Mouse (Mus musculus) urinary bladder, adult 2 months (tissue): Measurements from ENCODE around the gene Hoxa2. TPM values are rescaled to one million over a fixed set of nuclear protein-coding genes. Genes with fewer than 3 reads are reported as not detected.
A peak's percentile ranks its signal among the peaks of the same experiment; 100 is the strongest.

Experiments used
- DNase-seq: peaks from one replicate; pipeline ENCODE4 v3.0.0; 2022; ENCODE audit warnings: low spot score
- polyA plus RNA-seq: library from polyadenylated mRNA; depleted of rRNA; stranded (reverse); fragments of >200 nt; gene quantifications from 2 replicates; pipeline ENCODE4 v1.2.3, GENCODE M21; 2012

Hoxa2 gene
- polyA plus RNA-seq, 1 experiment: 1.3 TPM

- no peak for DNase-seq
These were observed 493 bp downstream of the Hoxa2 start for GRCm38 (mm10) chr6:52164051-52164625.

DNA sequence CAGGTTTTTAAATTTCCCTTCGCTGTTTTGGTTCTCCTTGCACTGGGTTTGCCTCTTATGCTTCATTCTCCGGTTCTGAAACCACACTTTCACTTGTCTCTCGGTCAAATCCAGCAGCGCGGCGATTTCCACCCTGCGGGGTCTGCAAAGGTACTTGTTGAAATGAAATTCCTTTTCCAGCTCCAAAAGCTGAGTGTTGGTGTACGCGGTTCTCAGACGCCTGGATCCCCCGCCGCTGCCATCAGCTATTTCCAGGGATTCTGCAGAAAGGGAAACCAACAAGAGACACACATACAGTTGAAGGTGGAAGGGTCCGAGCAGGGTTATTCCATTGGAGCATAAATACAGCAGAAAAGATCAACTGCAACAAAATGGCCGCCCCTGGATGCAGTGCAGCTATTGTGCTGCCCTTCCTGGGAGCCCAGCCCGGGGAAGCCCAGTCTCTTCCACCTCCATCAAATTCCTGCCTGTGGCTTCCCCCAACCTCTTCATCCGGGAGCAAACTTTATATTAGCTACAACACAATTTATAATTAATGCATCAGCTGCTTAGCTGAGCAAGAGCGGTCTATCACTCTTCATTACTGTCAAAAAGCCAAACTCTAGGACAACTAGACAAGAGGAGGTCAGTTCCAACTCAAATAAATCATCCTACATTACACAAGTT is 1.1 kb downstream of the Hoxa2 start:
- no peak for DNase-seq

- no peak for DNase-seq
These were observed 1.8 kb downstream of the Hoxa2 start for GRCm38 (mm10) chr6:52162611-52163365.

GRCm38 (mm10) chr6:52162093-52162380 is 2.6 kb downstream of the Hoxa2 start:
- no peak for DNase-seq

- no peak for DNase-seq
These were observed 3.1 kb downstream of the Hoxa2 start for GRCm38 (mm10) chr6:52161336-52162092.

- DNase-seq: no peak
These were observed 3.9 kb downstream of the Hoxa2 start for GRCm38 (mm10) chr6:52160511-52161335.

DNA sequence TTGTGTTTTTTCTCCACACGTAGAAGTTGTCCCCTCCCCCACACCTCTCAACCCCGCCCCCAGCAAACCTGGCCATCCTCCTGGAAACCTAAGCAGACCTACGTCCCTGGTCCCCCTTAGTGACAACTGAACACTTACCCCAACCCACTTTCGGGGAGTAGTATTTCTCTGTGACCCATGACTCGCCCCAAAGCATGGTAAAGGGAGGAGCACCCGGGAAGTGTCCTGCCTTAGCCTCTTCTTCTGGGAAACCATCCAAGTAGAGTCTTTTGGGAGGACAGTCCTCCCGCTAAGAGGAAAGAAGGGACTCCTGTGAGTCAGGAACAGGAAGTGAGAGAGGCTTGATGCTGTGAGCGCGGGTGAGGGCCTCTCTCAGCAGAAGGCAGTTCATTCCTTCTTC is 4.7 kb downstream of the Hoxa2 start:
- no peak for DNase-seq

GRCm38 (mm10) chr6:52159164-52159761 is 5.4 kb downstream of the Hoxa2 start:
- DNase-seq: no peak

DNA sequence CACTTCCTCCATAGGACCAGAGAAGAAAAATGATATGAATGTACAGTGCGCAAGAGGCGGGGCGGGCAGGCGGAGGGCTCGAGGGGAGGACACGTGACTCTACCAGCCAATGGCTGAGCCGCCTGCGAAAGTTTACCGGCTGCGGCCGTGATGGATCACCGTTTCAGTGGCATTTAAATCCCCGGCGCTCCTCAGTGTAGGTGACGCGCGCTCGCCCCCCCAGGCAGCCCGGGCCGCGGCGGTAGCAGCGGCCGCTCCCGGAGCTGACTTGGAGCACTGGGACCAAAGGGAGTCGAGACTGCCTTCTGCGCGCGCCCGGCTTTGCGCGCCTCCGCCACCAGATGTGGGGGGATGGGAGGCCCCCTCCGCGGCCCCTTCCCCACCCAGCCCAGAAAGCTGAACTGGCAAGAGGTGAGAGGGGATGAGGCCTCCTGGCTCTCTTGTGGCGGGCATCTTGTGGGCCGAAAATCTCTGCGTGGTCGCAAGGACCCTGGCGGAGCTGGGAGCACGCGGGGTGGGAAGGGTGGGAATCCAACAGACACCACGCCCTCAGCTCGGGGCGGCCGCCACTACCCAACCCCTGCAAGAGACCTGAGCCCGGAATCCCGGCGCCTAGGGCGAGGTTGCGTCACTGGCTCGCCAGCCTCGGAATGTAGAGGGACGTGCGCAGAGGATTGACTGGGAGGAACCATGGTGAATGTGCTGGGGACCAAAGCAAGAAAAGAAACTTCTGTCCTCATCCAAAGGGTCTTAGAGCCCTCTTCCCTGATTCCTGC is 6.2 kb downstream of the Hoxa2 start, which contains the start of gene Hoxa1:
Hoxa1 (minus strand) TSS at position 42 of the 776 bp plus-strand sequence.
- peak; percentile 65 for DNase-seq

GRCm38 (mm10) chr6:52157466-52158275 is 7.0 kb downstream of the Hoxa2 start:
- DNase-seq: no peak

GRCm38 (mm10) chr6:52156551-52157200 is 8.0 kb downstream of the Hoxa2 start:
- DNase-seq: no peak

DNA sequence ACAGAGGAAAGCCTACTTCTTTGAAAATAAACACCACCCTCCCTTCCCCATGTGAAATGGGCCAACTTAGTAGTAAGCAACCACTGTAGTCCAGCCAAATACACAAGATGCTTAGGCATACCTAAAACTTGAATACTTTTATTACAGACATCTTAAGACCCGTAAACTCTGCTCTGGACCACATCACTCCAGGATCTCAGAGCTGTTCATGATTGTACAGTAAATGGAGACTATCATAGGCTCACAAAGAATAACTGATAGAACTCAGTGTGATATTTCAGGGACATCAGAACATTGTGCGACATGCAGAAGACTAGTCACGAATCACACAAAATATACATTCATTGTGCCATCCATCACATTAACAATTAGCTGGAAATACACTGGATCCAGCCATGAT is 9.2 kb downstream of the Hoxa2 start:
- DNase-seq: no peak

DNA sequence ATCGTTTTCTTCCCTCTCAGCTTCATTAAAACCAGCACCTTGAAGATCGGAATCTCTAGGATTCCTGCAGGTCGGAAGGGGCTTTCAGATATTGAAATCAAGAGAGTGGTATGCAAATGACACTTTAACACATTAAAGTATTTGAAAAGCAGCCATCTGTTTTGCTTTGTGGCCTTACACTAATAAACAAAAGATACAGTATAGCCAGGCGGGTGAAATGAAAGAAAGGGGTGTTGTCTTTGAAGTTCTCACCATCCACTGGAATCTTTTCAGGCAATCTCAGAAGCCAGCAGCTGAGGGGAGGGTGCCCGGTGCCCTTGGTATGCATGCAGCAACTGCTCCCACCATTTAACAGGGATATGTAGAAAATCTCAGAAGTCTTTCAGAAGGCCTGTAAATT is 10.6 kb downstream of the Hoxa2 start:
- DNase-seq: no peak

- DNase-seq: no peak
These were observed 11.4 kb downstream of the Hoxa2 start for GRCm38 (mm10) chr6:52153270-52153669.

- no peak for DNase-seq
These were observed 12.1 kb downstream of the Hoxa2 start for GRCm38 (mm10) chr6:52152226-52153193.

- DNase-seq: no peak
These were observed 13.1 kb downstream of the Hoxa2 start for GRCm38 (mm10) chr6:52151571-52151970.

DNA sequence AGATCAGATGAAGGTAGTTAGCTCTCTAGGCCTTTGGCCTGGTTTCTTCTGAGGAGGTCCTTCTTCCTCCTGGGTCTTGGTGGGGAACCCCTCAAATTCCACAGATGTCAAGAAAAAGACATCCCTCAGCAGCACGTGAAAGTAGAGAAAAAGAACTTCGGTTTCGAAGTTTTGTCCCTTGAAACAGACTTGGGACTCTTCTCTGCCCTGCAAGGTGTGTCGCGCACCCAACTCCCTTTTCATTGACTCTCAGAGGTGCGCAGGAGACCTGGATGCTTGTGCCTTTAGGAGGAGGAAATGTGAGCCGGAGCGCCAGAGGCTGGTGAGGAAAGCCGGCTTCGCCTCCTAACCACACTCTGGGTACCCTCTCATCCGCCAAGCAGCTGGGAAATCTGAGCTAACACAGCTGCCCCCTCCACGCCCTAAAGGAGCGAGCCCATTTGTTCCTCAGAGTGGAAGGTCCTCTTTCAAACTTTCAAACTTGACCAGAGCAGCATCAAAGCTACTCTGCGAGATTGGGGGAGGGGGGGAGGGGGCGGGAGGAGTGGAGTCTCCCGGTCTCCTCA is 14.1 kb downstream of the Hoxa2 start:
- no peak for DNase-seq
